Mouse (Mus musculus) MEL-GATA-1-ER (cell line): ENCODE data around the gene Tmem19.

Experiments used
- DNase-seq: peaks from one replicate; pipeline ENCODE4 v3.0.0-alpha.2; 2012; ENCODE audit warnings: low read depth; ENCODE audit errors: extremely low read depth

Gene Tmem19

GRCm38 (mm10) chr10:115361840-115362622 is at the start of gene Tmem19:
Tmem19 (minus strand) TSS chr10:115362501.
- peak; percentile 86 for DNase-seq

- peak; percentile 42 for DNase-seq
Measured at GRCm38 (mm10) chr10:115406393-115406792, 44.1 kb upstream of the Tmem19 start.

GRCm38 (mm10) chr10:115391896-115392295 is 29.6 kb upstream of the Tmem19 start:
- no peak for DNase-seq

GRCm38 (mm10) chr10:115391076-115391475 is 28.8 kb upstream of the Tmem19 start:
- DNase-seq, result no peak

GRCm38 (mm10) chr10:115387891-115388290 is 25.6 kb upstream of the Tmem19 start:
- no peak for DNase-seq

GRCm38 (mm10) chr10:115385018-115386002 is 23.0 kb upstream of the Tmem19 start:
- DNase-seq, result peak; percentile 49

- DNase-seq, result peak; percentile 94
Measured at GRCm38 (mm10) chr10:115384221-115385017, 22.1 kb upstream of the Tmem19 start, which contains the start of the genes Thap2 and Zfc3h1. Thap2 (minus strand) TSS chr10:115384443. Zfc3h1 (plus strand) TSS chr10:115384959.

- DNase-seq, result no peak
Measured at GRCm38 (mm10) chr10:115383644-115384220, 21.4 kb upstream of the Tmem19 start.

- no peak for DNase-seq
Measured at GRCm38 (mm10) chr10:115382846-115383643, 20.7 kb upstream of the Tmem19 start.

- no peak for DNase-seq
Measured at GRCm38 (mm10) chr10:115381506-115382084, 19.3 kb upstream of the Tmem19 start.

- no peak for DNase-seq
Measured at GRCm38 (mm10) chr10:115363151-115363550, 850 bp upstream of the Tmem19 start.

GRCm38 (mm10) chr10:115362623-115362964 is 293 bp upstream of the Tmem19 start:
- DNase-seq, result no peak

- no peak for DNase-seq
Measured at GRCm38 (mm10) chr10:115359066-115359465, 3.2 kb downstream of the Tmem19 start.

GRCm38 (mm10) chr10:115358216-115358919 is 3.9 kb downstream of the Tmem19 start:
- DNase-seq, result no peak

- no peak for DNase-seq
Measured at GRCm38 (mm10) chr10:115356106-115356505, 6.2 kb downstream of the Tmem19 start.

- DNase-seq, result no peak
Measured at GRCm38 (mm10) chr10:115355016-115355415, 7.3 kb downstream of the Tmem19 start.

- no peak for DNase-seq
Measured at GRCm38 (mm10) chr10:115354553-115354952, 7.7 kb downstream of the Tmem19 start.

GRCm38 (mm10) chr10:115350810-115351397 is 11.4 kb downstream of the Tmem19 start:
- no peak for DNase-seq

- DNase-seq, result no peak
Measured at GRCm38 (mm10) chr10:115349509-115349908, 12.8 kb downstream of the Tmem19 start.
